Mouse (Mus musculus) liver, embryonic 14 days (tissue): ENCODE measurements around the gene Il31ra. TPM values are rescaled to one million over a fixed set of nuclear protein-coding genes. Genes with fewer than 3 reads are reported as not detected.

Experiments used
- polyA plus RNA-seq: library from polyadenylated mRNA; depleted of rRNA; stranded (reverse); fragments of >200 nt; gene quantifications from 2 replicates; pipeline ENCODE4 v1.2.3, GENCODE M21; 2012; rRNA removed

Il31ra gene
- polyA plus RNA-seq: 0.07 and 0.11 TPM in 2 replicates

GRCm38 (mm10) chr13:112594260-112594659 is at the start of gene Il31ra:
Gene Il31ra, minus strand, starts transcription at chr13:112594360.

Other genes starting within 250 kb of the Il31ra start
- 2.5 and 2.7 TPM in 2 replicates for gene Il6st, start 130.3 kb downstream of the Il31ra start, polyA plus RNA-seq
- 0.23 and 0.25 TPM in 2 replicates for gene Ddx4, start 58.1 kb upstream of the Il31ra start, polyA plus RNA-seq
- 10.7 and 12.3 TPM in 2 replicates for gene Slc38a9, start 66.4 kb upstream of the Il31ra start, polyA plus RNA-seq
- 14.5 and 16.9 TPM in 2 replicates for gene Plpp1, start 206.4 kb upstream of the Il31ra start, polyA plus RNA-seq